Mouse (Mus musculus) brain, embryonic 14.5 days (tissue): ENCODE measurements at regions not wholly inside any gene's neighbourhood (a gene's known extent, or its start where the extent isn't known, plus 50 kb on each side); places are given as distances from the start of the nearest gene placed in this dataset.

Experiments
- CTCF ChIP-seq: fragments of 200-500 bp; IDR thresholded peaks from 2 replicates; pipeline ENCODE4 v1.5.1; 2012; ENCODE audit warnings: inconsistent platforms, mild to moderate bottlenecking, moderate library complexity, borderline replicate concordance; ENCODE audit not compliant: insufficient read depth, insufficient read length; ENCODE audit errors: extremely low read depth
- POLR2A ChIP-seq: fragments of 200-500 bp; IDR thresholded peaks from 2 replicates; pipeline ENCODE4 v1.6.1; 2012; ENCODE audit warnings: mild to moderate bottlenecking, inconsistent platforms, borderline replicate concordance; ENCODE audit not compliant: poor library complexity, insufficient read depth, insufficient read length, severe bottlenecking; ENCODE audit errors: extremely low read depth

DNA sequence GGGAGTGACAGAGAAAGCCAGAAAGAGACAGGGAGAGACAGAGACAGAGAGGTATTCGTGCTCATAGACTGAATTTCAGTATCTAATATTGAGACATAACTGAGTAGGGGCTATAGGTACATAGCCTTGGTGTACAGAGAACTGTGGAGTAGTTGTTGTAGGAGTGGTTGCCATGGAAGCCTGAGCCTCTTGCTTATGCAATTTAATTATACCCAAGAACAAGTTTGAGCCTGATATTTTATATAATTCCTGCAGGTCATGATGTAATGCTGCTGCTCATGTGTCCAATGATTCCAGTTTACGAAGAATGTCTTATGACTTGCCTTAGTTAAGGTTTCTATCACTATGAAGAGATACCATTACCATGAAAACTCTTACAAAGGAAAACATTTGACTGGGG, 98.7 kb upstream of the Dock10 start:
- TF ChIP-seq CTCF = no peak
- TF ChIP-seq POLR2A = no peak
